Mouse (Mus musculus) heart, embryonic 10.5 days (tissue): ENCODE data around the gene Map2. TPM values are rescaled to one million over a fixed set of nuclear protein-coding genes. Genes with fewer than 3 reads are reported as not detected.

Source experiments
- DNase-seq: peaks from one replicate; pipeline ENCODE4 v3.0.0-alpha.2; 2017; ENCODE audit warnings: low spot score
- H3K27ac ChIP-seq: fragments of 300-500 bp; sonication (generic); 2 replicates; pipeline ENCODE4 v1.5.1; 2016; ENCODE audit warnings: mild to moderate bottlenecking
- H3K27me3 ChIP-seq: fragments of 300-500 bp; sonication (generic); 2 replicates; pipeline ENCODE4 v1.6.1; 2016; ENCODE audit warnings: mild to moderate bottlenecking; ENCODE audit not compliant: poor library complexity, insufficient read depth, severe bottlenecking
- H3K36me3 ChIP-seq: fragments of 300-500 bp; sonication (generic); 2 replicates; pipeline ENCODE4 v1.6.1; 2016; ENCODE audit warnings: mild to moderate bottlenecking, moderate library complexity
- H3K4me1 ChIP-seq: fragments of 300-500 bp; sonication (generic); 2 replicates; pipeline ENCODE4 v1.6.1; 2016; ENCODE audit warnings: mild to moderate bottlenecking
- H3K4me3 ChIP-seq: fragments of 300-500 bp; sonication (generic); 2 replicates; pipeline ENCODE4 v1.5.1; 2016; ENCODE audit warnings: mild to moderate bottlenecking, moderate library complexity
- H3K9me3 ChIP-seq: fragments of 300-500 bp; sonication (generic); 2 replicates; pipeline ENCODE4 v1.6.1; 2016; ENCODE audit warnings: mild to moderate bottlenecking, moderate library complexity
- WGBS: fragments of 180-500 bp; shearing (Covaris S2); methylation state at CpG from one replicate; pipeline ENCODE4 v1.1.7; 2016; 5-methylcytosine and 5-hydroxymethylcytosine counted together
- polyA plus RNA-seq: library from polyadenylated mRNA; unstranded; fragments of >200 nt; fragmentation: Nextera tagmentation; extraction: Ambion mirVana; gene quantifications from 2 replicates; pipeline ENCODE4 v1.2.1, GENCODE M21; 2016

The Map2 gene
- polyA plus RNA-seq, 1 experiment from 2014 or later, result 5.1 TPM

GRCm38 (mm10) chr1:66176012-66176837, 1.2 kb downstream of the Map2 start:
- 34% methylated on average over 9 of the region's 9 CpGs for WGBS
- no peak for DNase-seq
- no peaks in the 10 kb centered on the region for H3K9me3 ChIP-seq
- H3K36me3 ChIP-seq, result no peaks in the 10 kb centered on the region
- no peak overlapping the region for H3K27ac ChIP-seq
- 0 out of 2 replicates have a peak, but pooled peaks cover 4% of the 10 kb centered on the region for H3K27me3 ChIP-seq
- peaks cover 8% of the 10 kb centered on the region for H3K4me1 ChIP-seq
- no peak overlapping the region for H3K4me3 ChIP-seq

DNA sequence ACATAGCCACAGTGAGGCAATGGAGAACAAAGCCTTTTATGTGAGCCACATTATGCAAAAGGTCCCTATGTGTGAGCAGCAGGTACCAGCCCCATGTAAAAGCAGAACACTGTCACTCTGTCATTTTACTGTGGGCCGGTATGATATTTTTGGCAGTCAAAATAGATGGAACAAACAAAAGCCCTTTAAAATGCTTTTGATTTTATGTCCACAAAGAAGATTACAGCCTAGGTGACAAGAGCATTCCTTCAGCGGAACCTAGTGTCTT, 1.7 kb downstream of the Map2 start:
- Histone ChIP-seq H3K27ac (no peak overlapping the region), H3K4me1 (peaks cover 8% of the 10 kb centered on the region), H3K36me3 (no peaks in the 10 kb centered on the region), H3K27me3 (0 out of 2 replicates have a peak, but pooled peaks cover 4% of the 10 kb centered on the region), H3K9me3 (no peaks in the 10 kb centered on the region), H3K4me3 (no peak overlapping the region)
- DNase-seq, result no peak
- WGBS, result 79% methylated on average over 2 of the region's 2 CpGs

- H3K27me3 ChIP-seq, result 0 out of 2 replicates have a peak, but pooled peaks cover 4% of the 10 kb centered on the region
- WGBS, result 68% methylated on average over 4 of the region's 4 CpGs
- no peaks in the 10 kb centered on the region for H3K36me3 ChIP-seq
- no peak overlapping the region for H3K4me3 ChIP-seq
- no peak for DNase-seq
- H3K27ac ChIP-seq, result no peak overlapping the region
- no peaks in the 10 kb centered on the region for H3K9me3 ChIP-seq
- peaks cover 8% of the 10 kb centered on the region for H3K4me1 ChIP-seq
These were observed 2.6 kb downstream of the Map2 start for GRCm38 (mm10) chr1:66177489-66178170.

GRCm38 (mm10) chr1:66187016-66187681, 12.1 kb downstream of the Map2 start:
- no peak for DNase-seq
- no peaks in the 10 kb centered on the region for H3K36me3 ChIP-seq
- H3K9me3 ChIP-seq, result no peaks in the 10 kb centered on the region
- H3K4me3 ChIP-seq, result no peak overlapping the region
- H3K4me1 ChIP-seq, result no peaks in the 10 kb centered on the region
- 79% methylated on average over 12 of the region's 12 CpGs for WGBS
- no peaks in the 10 kb centered on the region for H3K27me3 ChIP-seq
- H3K27ac ChIP-seq, result no peak overlapping the region

DNA sequence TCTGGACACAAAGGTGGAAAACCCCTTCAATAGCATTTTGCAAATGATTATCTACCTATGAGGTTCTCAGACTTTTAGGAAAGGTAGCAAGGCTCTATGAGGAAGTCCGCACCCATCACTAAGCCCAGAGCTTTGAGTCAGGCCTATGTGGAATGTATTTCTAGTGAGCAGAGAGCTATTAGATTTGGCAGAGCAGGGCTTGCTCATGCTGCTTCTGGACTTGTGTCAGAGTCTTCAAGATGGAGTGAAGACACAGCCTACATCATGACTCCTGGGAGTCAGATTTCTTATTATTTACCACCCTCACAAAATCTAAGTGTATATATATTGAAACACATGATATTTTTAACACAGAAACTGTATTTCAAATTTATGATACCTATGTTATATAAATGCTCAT, 17.3 kb downstream of the Map2 start:
- DNase-seq, result no peak
- Histone ChIP-seq H3K27ac (no peak overlapping the region), H3K9me3 (no peaks in the 10 kb centered on the region), H3K36me3 (no peaks in the 10 kb centered on the region), H3K27me3 (no peaks in the 10 kb centered on the region), H3K4me3 (no peak overlapping the region), H3K4me1 (no peaks in the 10 kb centered on the region)
- WGBS, result 91% methylated on average over 1 of the region's 1 CpGs

GRCm38 (mm10) chr1:66192891-66193290, 17.8 kb downstream of the Map2 start:
- no peaks in the 10 kb centered on the region for H3K27me3 ChIP-seq
- H3K36me3 ChIP-seq, result no peaks in the 10 kb centered on the region
- no peak for DNase-seq
- 64% methylated on average over 2 of the region's 2 CpGs for WGBS
- H3K4me3 ChIP-seq, result no peak overlapping the region
- no peaks in the 10 kb centered on the region for H3K9me3 ChIP-seq
- H3K4me1 ChIP-seq, result no peaks in the 10 kb centered on the region
- H3K27ac ChIP-seq, result no peak overlapping the region

DNA sequence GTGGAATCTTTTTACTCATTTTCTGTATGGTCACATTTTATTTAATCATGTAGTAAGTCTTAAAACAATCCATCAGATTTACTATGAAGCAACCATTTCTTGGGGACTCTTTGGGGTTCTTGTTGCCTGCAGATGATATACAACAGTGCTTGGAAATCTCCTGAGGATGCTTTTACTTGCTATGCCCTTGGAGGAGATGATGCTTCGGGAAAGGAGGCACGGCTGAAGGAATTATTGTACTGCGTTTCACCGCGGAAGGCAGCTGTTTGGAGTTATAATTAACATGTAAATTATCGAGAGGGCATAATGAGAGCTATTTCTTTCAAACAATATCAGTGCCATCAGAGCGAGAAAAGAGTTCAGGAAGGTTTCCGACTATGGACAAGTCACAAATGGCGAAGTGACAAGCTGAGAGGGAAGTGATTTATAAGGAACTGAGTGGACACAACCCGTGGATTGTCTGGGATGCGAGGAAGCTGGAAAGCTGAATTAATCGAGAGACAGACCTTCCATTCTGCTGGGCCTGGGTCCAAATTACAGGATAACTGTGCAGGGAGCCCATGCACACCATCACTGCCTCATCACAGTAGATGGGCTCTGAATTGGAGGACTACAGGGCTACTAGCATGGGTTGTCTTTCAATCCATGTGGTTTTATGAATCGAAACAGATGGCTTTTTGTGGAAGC, 20.1 kb downstream of the Map2 start:
- H3K9me3 ChIP-seq, result no peaks in the 10 kb centered on the region
- H3K27me3 ChIP-seq, result no peaks in the 10 kb centered on the region
- no peaks in the 10 kb centered on the region for H3K4me1 ChIP-seq
- H3K36me3 ChIP-seq, result no peaks in the 10 kb centered on the region
- 86% methylated on average over 13 of the region's 13 CpGs for WGBS
- H3K4me3 ChIP-seq, result no peak overlapping the region
- H3K27ac ChIP-seq, result no peak overlapping the region
- no peak for DNase-seq

- no peak overlapping the region for H3K27ac ChIP-seq
- no peak for DNase-seq
- H3K9me3 ChIP-seq, result no peaks in the 10 kb centered on the region
- no peaks in the 10 kb centered on the region for H3K27me3 ChIP-seq
- H3K4me1 ChIP-seq, result no peaks in the 10 kb centered on the region
- H3K36me3 ChIP-seq, result no peaks in the 10 kb centered on the region
- no peak overlapping the region for H3K4me3 ChIP-seq
- 83% methylated on average over 4 of the region's 4 CpGs for WGBS
These were observed 21.2 kb downstream of the Map2 start for GRCm38 (mm10) chr1:66196240-66196639.

- 85% methylated on average over 4 of the region's 4 CpGs for whole genome bisulfite sequencing
- Histone ChIP-seq H3K4me3 (no peak overlapping the region), H3K9me3 (no peaks in the 10 kb centered on the region), H3K27me3 (no peaks in the 10 kb centered on the region), H3K36me3 (no peaks in the 10 kb centered on the region), H3K27ac (no peak overlapping the region), H3K4me1 (no peaks in the 10 kb centered on the region)
- no peak for DNase-seq
These were observed 21.6 kb downstream of the Map2 start for GRCm38 (mm10) chr1:66196716-66197115.

- H3K36me3 ChIP-seq, result no peaks in the 10 kb centered on the region
- DNase-seq, result no peak
- no peaks in the 10 kb centered on the region for H3K27me3 ChIP-seq
- H3K27ac ChIP-seq, result no peak overlapping the region
- H3K4me1 ChIP-seq, result no peaks in the 10 kb centered on the region
- no peak overlapping the region for H3K4me3 ChIP-seq
- no peaks in the 10 kb centered on the region for H3K9me3 ChIP-seq
- WGBS, result 80% methylated on average over 2 of the region's 2 CpGs
These were observed 30.4 kb downstream of the Map2 start for GRCm38 (mm10) chr1:66205517-66205916.

DNA sequence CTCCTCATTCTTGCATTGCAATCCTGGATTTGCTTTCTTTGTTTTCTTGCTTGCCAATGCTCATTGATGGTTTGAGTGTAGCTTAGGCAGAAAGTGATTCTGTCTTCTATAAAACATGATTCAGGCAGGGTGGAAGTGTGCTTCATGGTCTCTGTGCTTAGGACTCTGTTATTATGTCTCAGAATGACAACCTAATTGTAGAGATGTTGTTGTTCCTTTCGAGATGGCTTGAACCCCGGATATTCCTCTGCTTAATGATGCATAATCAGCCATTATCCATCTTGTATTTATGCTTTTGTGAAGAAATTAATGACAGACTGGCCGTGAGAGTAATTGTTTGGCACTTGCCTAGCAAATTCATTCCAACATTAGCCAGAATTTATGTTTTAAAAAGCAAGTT, 31.8 kb downstream of the Map2 start:
- 75% methylated on average over 3 of the region's 3 CpGs for WGBS
- H3K9me3 ChIP-seq, result no peaks in the 10 kb centered on the region
- no peak overlapping the region for H3K27ac ChIP-seq
- no peak overlapping the region for H3K4me3 ChIP-seq
- DNase-seq, result no peak
- H3K36me3 ChIP-seq, result no peaks in the 10 kb centered on the region
- no peaks in the 10 kb centered on the region for H3K27me3 ChIP-seq
- H3K4me1 ChIP-seq, result no peaks in the 10 kb centered on the region

DNA sequence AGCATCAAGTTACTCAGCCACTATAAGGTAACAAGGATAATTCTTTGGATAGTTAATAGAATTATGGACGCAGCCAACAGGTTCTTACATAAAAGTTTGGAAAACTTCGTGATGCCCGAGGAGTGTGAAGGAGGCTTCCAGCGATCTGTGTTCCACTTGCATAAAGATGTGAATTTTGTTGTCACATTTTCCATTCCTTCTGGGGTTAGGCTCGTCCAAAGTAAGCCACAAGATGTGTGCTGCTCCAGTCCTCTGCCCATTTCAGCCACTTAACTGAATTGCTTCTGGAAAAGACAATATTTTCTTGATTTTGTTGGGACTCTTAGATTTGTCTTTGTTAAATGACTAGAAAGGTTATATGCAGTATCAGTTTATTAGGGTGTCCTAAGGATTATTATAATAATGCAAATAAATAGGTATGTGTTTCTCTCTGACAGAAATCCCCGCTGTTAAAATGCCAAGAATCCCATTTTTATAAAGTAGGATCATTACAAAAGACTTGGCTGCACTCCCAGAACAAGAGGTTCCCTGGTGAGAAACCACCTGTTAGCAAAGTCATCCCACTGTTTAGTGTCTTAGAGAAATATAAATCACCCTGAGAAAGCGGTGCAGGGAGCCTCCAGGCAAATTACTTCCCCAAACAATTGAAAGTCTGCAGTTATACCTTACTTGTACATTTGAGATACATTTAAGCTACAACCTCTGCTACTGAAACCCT, 36.2 kb downstream of the Map2 start:
- H3K4me3 ChIP-seq, result no peak overlapping the region
- WGBS, result 81% methylated on average over 7 of the region's 7 CpGs

More for the DNA sequence above, 36.2 kb downstream of the Map2 start:
- Histone ChIP-seq H3K27ac (no peak overlapping the region), H3K36me3 (no peaks in the 10 kb centered on the region), H3K9me3 (no peaks in the 10 kb centered on the region), H3K4me1 (no peaks in the 10 kb centered on the region), H3K27me3 (no peaks in the 10 kb centered on the region)
- DNase-seq, result no peak
